Mouse (Mus musculus): ENCODE data around the gene Med13l. TPM values are rescaled to one million over a fixed set of nuclear protein-coding genes. Genes with fewer than 3 reads are reported as not detected.
"Not testable (repeated sequence)": the region's sequence is repeated elsewhere in the genome, so short reads cannot be mapped to it uniquely, and the experiment has no call there.

Gene Med13l
- total RNA-seq, 2 experiments from 2014 or later = 74.8 to 75.7 TPM

DNA sequence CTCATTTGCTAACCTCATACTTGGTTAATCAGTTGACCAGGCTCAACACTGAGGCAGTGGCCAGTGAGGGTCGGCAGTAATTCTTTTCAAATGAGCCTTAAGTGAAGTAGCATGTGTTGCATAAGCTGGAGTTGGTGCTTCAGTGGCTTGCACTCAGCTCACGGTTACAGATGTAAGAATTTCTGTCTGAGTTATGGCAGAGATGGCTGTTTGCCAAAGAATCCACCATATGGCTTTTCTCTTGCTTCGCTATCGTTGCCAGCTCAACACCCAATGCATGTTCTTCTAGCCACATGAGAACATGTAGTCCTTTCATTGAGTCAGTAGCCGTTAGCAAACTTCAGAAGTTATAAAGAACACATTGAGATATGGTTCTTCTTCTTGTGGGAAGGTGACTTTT is 63.3 kb downstream of the Med13l start:
- DNase-seq (ENCODE audit: low spot score in 2 of 2) = no peak

GRCm38 (mm10) chr5:118627630-118628029 is 67.2 kb downstream of the Med13l start:
- no peak for DNase-seq (ENCODE audit: low spot score in 2 of 2)

DNA sequence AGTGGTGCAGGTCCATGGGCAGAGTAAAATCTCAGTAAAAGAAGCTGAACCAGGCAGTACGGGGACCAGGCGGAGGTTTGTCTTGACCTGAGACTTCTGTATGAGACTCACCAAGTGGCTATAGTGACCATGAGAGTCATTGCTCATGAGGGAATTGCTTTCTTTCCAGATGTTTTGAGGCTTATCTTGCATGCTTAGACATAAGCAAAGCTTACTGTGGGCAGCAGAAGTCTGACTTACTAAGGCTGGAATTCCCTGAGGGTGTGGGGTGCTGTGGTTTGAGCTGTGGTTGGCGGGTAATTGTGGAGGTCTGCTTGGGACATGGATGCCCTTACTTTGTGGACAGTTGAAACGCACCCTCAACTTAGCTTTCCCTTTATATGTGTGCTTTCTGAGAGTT is 67.7 kb downstream of the Med13l start:
- DNase-seq (ENCODE audit: low spot score in 2 of 2) = no peak

DNA sequence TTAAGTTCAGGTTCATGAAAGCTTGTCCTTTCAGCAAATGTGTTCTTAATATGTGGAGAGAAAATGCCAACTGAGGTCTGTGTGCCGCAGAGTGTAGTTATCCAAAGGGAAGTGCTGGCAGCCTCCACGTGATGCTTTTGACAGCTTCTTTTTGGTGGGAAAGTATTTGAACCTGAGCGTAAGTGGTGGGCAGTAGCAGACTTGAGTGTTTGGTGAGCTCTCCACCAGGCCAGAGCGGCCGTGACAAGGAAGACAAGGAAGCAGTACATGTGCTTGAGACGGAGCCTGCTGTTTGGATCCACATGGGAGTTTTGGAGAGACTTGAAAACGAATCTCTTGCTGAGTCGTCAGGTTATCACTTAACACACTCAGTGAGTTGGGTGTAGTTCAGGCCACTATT is 71.9 kb downstream of the Med13l start:
- no peak for DNase-seq (ENCODE audit: low spot score in 2 of 2)

GRCm38 (mm10) chr5:118633106-118633505 is 72.6 kb downstream of the Med13l start:
- no peak for DNase-seq (ENCODE audit: low spot score in 2 of 2)

DNA sequence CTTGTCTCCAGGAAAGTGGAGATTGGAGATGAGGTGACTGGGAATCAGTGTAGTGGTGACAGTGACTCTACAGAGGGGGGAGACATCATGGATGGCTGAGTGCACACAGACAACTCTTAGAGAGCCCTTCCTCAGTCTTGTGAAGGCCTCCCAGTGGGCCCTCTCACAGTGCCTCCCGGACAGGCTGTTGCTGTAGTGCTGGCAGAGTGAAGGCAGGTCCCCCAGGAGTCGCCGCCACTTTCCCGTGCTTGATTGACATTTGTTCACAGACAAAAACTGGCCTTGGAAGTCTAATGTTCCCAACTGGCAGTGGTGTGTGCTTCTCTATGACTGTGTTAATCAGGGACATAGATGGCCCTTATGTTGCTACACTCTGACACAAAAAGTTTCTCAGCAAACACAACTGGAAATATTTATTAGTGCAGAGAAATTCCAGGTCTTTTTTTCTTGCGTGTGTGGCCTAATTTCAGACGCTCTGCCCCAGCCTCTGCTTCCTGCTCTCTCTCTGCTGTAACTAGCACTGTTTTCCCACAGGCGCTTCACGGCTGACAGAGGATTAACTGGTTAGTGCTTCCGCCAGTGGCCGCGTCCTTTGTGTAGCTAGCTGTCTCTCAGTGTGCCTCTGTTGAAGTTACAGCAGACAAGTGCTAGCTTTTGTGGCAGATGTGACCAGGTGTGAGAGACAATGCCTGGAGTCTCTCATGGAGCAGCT is 75.2 kb downstream of the Med13l start:
- no peak for DNase-seq (ENCODE audit: low spot score in 2 of 2)

- no peak for DNase-seq (ENCODE audit: low spot score in 2 of 2)
Measured at GRCm38 (mm10) chr5:118636399-118637369, 76.2 kb downstream of the Med13l start.

- DNase-seq (ENCODE audit: low spot score in 2 of 2) = no peak
Measured at GRCm38 (mm10) chr5:118637931-118638330, 77.5 kb downstream of the Med13l start.

- no peak for DNase-seq (ENCODE audit: low spot score in 2 of 2)
Measured at GRCm38 (mm10) chr5:118638534-118639109, 78.1 kb downstream of the Med13l start.

GRCm38 (mm10) chr5:118639117-118639707 is 78.7 kb downstream of the Med13l start:
- DNase-seq (ENCODE audit: low spot score in 2 of 2) = no peak

DNA sequence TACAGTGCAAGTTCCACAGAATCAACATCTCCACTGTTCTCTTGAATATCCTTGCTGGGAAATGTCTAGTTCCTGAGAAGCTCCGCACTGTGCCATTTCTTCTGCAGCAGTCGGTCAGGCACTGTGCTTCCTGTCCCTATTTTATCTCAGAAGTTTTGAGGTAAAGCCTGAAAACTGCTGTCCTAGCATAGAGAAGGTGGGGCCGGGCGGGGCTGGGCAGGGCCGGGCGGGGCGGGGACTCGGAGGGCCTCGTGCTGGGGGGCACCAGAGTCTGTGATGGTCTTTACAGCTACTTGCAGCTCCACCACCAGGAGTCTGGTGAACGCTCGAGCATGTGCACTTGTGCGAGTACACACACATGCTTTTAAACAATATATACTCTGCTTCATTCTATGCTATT is 83.6 kb downstream of the Med13l start:
- no peak for DNase-seq (ENCODE audit: low spot score in 2 of 2)

GRCm38 (mm10) chr5:118644511-118644910 is 84.0 kb downstream of the Med13l start:
- no peak for DNase-seq (ENCODE audit: low spot score in 2 of 2)

DNA sequence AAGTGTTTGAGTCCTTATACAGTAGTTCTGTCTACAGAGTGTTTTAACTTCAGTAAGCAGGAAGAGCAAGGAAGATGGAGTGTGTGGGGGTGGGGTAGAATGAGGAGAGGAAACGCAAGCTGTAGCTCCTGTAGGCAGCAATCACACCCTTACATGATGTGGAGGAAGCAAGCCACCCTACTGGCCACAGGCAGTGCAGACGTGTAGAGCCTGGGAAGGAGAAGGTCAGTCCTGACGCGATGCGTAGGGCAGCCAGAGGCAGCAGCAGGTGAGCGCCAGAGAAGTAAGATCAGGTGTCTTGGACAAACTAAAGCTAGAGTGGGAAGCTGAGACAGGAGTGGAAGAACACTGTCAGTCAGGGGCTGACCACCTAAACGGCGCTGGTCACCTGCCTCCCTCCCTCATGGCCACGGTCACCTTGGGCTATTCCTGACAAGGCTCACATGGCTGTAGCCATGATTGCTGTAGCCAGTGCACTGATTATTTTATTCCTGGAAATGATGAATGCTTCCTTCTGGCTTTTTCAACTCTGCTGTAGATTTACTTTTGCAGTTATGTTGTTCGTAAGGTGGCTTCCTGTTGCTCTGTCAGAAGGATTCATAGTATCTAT is 84.8 kb downstream of the Med13l start:
- DNase-seq (ENCODE audit: low spot score in 2 of 2) = no peak

DNA sequence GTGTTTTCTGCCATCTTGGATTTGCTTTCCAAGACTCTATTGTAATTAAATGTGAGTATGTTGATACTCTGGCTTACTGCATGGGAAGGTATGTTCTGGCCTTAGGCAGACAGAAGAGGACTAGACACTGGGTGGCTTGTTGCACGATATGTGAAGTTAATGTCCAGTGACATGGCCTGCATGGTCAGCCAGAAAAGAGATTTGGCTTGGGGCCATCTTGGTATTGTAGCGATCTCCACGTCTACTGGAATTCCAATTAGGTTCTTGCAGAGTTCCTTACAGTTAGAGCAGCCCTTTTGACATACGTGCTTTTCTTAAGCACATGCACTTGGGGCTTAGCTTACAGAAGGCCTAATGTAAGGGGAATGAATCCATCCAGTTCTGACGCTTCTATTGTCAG is 86.4 kb downstream of the Med13l start:
- no peak for DNase-seq (ENCODE audit: low spot score in 2 of 2)

GRCm38 (mm10) chr5:118647384-118647783 is 86.9 kb downstream of the Med13l start:
- no peak for DNase-seq (ENCODE audit: low spot score in 2 of 2)

GRCm38 (mm10) chr5:118649215-118650006 is 88.9 kb downstream of the Med13l start:
- DNase-seq (ENCODE audit: low spot score in 2 of 2) = no peak

DNA sequence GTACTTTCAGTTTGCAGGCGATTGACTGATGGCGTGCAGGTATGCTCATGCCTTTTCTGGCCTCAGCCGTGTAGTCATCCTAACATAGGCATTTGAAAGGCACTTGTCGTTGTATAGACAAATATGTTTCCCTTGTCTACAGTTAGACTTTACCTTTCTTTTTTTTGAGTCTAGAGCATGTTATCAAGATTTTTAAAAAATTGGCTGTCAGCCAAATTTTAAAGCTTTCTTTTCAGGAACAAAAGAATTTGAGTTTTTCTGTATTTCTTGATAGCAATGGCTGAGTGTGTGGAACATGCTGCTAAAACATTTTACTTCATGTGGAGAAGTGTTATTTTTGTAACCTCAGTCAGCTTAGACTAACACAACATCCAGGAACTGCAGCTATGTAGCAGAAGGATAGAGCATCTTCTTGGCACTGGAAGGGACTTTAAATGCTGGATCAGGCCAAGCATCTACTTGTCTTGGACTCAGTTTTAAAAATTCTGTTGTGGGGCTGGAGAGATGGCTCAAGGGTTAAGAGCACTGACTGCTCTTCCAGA is 89.6 kb downstream of the Med13l start:
- DNase-seq (ENCODE audit: low spot score in 2 of 2) = no peak

- DNase-seq (ENCODE audit: low spot score in 2 of 2) = no peak
Measured at GRCm38 (mm10) chr5:118650746-118651145, 90.3 kb downstream of the Med13l start.

DNA sequence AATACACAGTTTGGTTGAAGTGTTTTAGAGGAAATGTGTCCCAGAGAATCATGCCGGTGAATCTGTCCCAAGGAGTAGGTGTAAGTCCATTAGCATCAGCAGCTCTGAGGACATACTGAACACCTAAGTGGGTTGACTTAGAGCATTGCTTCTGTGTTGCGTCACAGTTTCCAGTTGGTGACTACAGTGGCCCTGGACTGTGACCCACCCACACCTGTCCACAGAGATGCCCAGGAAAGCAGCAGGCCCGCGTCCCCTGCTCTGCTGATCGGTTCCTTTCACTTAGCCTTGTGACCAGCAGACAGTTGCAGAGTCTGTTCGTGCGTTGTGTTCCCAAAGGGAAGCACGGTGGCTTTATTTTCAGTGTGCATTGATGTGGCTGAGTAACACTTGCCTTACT is 92.1 kb downstream of the Med13l start:
- no peak for DNase-seq (ENCODE audit: low spot score in 2 of 2)

GRCm38 (mm10) chr5:118653119-118653518 is 92.6 kb downstream of the Med13l start:
- not testable (repeated sequence) for DNase-seq (ENCODE audit: low spot score in 2 of 2)
